Mouse (Mus musculus): ENCODE data around the gene Hsd17b11. TPM values are rescaled to one million over a fixed set of nuclear protein-coding genes. Genes with fewer than 3 reads are reported as not detected.
A peak's percentile ranks its signal among the peaks of the same experiment; 100 is the strongest.

Gene Hsd17b11
- total and polyA plus RNA-seq, 3 experiments, result 9.4 to 25.8 (median 15.3) TPM

GRCm38 (mm10) chr5:104059628-104060027 lies 37.9 kb upstream of the Hsd17b11 start:
- peaks cover 24 to 83% of the 10 kb centered on the region in 2 experiments for H3K36me3 ChIP-seq (replicated peaks in 1 of 2; ENCODE audit: control insufficient read depth in 1 of 2, insufficient read depth in 1 of 2, low read length in 1 of 2)
- H3K79me2 ChIP-seq (replicated peaks; ENCODE audit: control insufficient read depth, extremely low read depth, insufficient read depth, poor library complexity, severe bottlenecking), result 0 out of 2 replicates have a peak, but pooled peaks cover 2% of the 10 kb centered on the region
- H3K27ac ChIP-seq (ENCODE audit: insufficient read depth, low read depth), result no peak overlapping the region
- no peaks in the 10 kb centered on the region for H3K9me3 ChIP-seq (replicated peaks; ENCODE audit: low read length)
- no peaks in the 10 kb centered on the region for H3K27me3 ChIP-seq (replicated peaks)
- no peak overlapping the region for H3K4me2 ChIP-seq (ENCODE audit: insufficient read depth, low read depth, poor library complexity, severe bottlenecking)
- in situ Hi-C loops (cut with MboI; ENCODE audit: low pct_ligation_motif_present, low pct_unique_long_range_greater_than_20kb, low sequenced_read_pairs) (no loop called here), dilution Hi-C loops (cut with MboI; ENCODE audit: extremely low pct_ligation_motif_present, extremely low pct_unique_long_range_greater_than_20kb, low sequenced_read_pairs) (no loop called here)
- no peak overlapping the region for H3K4me3 ChIP-seq (replicated peaks in 1 of 3; ENCODE audit: low read depth in 2 of 3, low read length in 2 of 3, poor library complexity in 1 of 3)
- H3K4me1 ChIP-seq (ENCODE audit: control insufficient read depth in 1 of 2, insufficient read depth in 2 of 2), result peaks cover 18 to 28% of the 10 kb centered on the region in 2 experiments
- no peak overlapping the region for H3K9ac ChIP-seq (ENCODE audit: insufficient read depth, low read depth)
- TF ChIP-seq SIN3A (IDR thresholded peaks at IDR 0.05; ENCODE audit: low read length), result no peak
- TF ChIP-seq KAT2A (IDR thresholded peaks at IDR 0.05; ENCODE audit: insufficient replicate concordance, low read length), result no peak
- TF ChIP-seq MAZ (IDR thresholded peaks at IDR 0.05; ENCODE audit: low read depth, low read length), result no peak
- TF ChIP-seq UBTF (IDR thresholded peaks at IDR 0.05; ENCODE audit: low read depth, low read length), result no peak
- no peak for TF ChIP-seq ZKSCAN1 (IDR thresholded peaks at IDR 0.05; ENCODE audit: borderline replicate concordance, low read depth, low read length)
- TF ChIP-seq NRF1 (IDR thresholded peaks at IDR 0.05; ENCODE audit: low read depth, low read length), result no peak
- no peak for TF ChIP-seq NELFE (IDR thresholded peaks at IDR 0.05; ENCODE audit: low read depth, low read length)
- no peak for TF ChIP-seq JUND (conservative IDR thresholded peaks at IDR 0.05; ENCODE audit: low read depth, low read length)
- no peak for TF ChIP-seq ZMIZ1 (IDR thresholded peaks at IDR 0.05; ENCODE audit: low read depth, low read length)
- no peak for DNase-seq (ENCODE audit: extremely low read depth)

- Histone ChIP-seq H3K27me3 (replicated peaks) (no peaks in the 10 kb centered on the region), H3K4me1 (ENCODE audit: control insufficient read depth in 1 of 2, insufficient read depth in 2 of 2) (peaks cover 12 to 21% of the 10 kb centered on the region in 2 experiments), H3K4me3 (replicated peaks in 1 of 3; ENCODE audit: low read depth in 2 of 3, low read length in 2 of 3, poor library complexity in 1 of 3) (no peak overlapping the region), H3K79me2 (replicated peaks; ENCODE audit: control insufficient read depth, extremely low read depth, insufficient read depth, poor library complexity, severe bottlenecking) (0 out of 2 replicates have a peak, but pooled peaks cover 2% of the 10 kb centered on the region), H3K9me3 (replicated peaks; ENCODE audit: low read length) (no peaks in the 10 kb centered on the region), H3K27ac (ENCODE audit: insufficient read depth, low read depth) (no peak overlapping the region), H3K9ac (ENCODE audit: insufficient read depth, low read depth) (no peak overlapping the region), H3K4me2 (ENCODE audit: insufficient read depth, low read depth, poor library complexity, severe bottlenecking) (no peak overlapping the region), H3K36me3 (replicated peaks in 1 of 2; ENCODE audit: control insufficient read depth in 1 of 2, insufficient read depth in 1 of 2, low read length in 1 of 2) (peaks cover 21 to 83% of the 10 kb centered on the region in 2 experiments)
- no peak for TF ChIP-seq EP300 (IDR thresholded peaks at IDR 0.05; ENCODE audit: low read length)
- no peak for TF ChIP-seq ZC3H11A (IDR thresholded peaks at IDR 0.05; ENCODE audit: low read depth, low read length)
- peak; percentile 73 for TF ChIP-seq SMC3 (IDR thresholded peaks at IDR 0.05; ENCODE audit: low read depth, low read length)
- peak; percentile 34 for TF ChIP-seq RAD21 (IDR thresholded peaks at IDR 0.05; ENCODE audit: low read depth, low read length)
- no peak for TF ChIP-seq POLR2A (IDR thresholded peaks at IDR 0.05; ENCODE audit: low read depth, low read length)
- peak; percentile 75 to 76 for TF ChIP-seq CTCF (conservative IDR thresholded peaks at IDR 0.05 in 1 of 2, IDR thresholded peaks at IDR 0.05 in 1 of 2; ENCODE audit: low read depth in 2 of 2, low read length in 2 of 2)
- TF ChIP-seq ZNF384 (IDR thresholded peaks at IDR 0.05; ENCODE audit: low read depth, low read length), result no peak
- no peak for TF ChIP-seq MAZ (IDR thresholded peaks at IDR 0.05; ENCODE audit: low read depth, low read length)
- TF ChIP-seq JUND (conservative IDR thresholded peaks at IDR 0.05; ENCODE audit: low read depth, low read length), result no peak
- no peak for TF ChIP-seq SIN3A (IDR thresholded peaks at IDR 0.05; ENCODE audit: low read length)
- peak; percentile 6; the same call in 1 of the 2 replicates for TF ChIP-seq BHLHE40 (IDR thresholded peaks at IDR 0.05; ENCODE audit: low read depth, low read length)
- no peak for TF ChIP-seq ZKSCAN1 (IDR thresholded peaks at IDR 0.05; ENCODE audit: borderline replicate concordance, low read depth, low read length)
- TF ChIP-seq CHD1 (IDR thresholded peaks at IDR 0.05; ENCODE audit: low read depth, low read length), result no peak
- TF ChIP-seq ELF1 (IDR thresholded peaks at IDR 0.05; ENCODE audit: low read depth, low read length), result no peak
- no peak for TF ChIP-seq POLR2AphosphoS2 (IDR thresholded peaks at IDR 0.05; ENCODE audit: low read depth, low read length)
- dilution Hi-C loops (cut with MboI; ENCODE audit: extremely low pct_ligation_motif_present, extremely low pct_unique_long_range_greater_than_20kb, low sequenced_read_pairs), result no loop called here
- in situ Hi-C loops (cut with MboI; ENCODE audit: low pct_ligation_motif_present, low pct_unique_long_range_greater_than_20kb, low sequenced_read_pairs), result no loop called here
- no peak for DNase-seq (ENCODE audit: extremely low read depth)
Measured at GRCm38 (mm10) chr5:104058021-104058420, 36.3 kb upstream of the Hsd17b11 start.

Measured in CH12.LX (cell line).